Mouse (Mus musculus): Measurements from ENCODE around the gene Lama5.
"Not testable (repeated sequence)": the region's sequence is repeated elsewhere in the genome, so short reads cannot be mapped to it uniquely, and the experiment has no call there.

The Lama5 gene

DNA sequence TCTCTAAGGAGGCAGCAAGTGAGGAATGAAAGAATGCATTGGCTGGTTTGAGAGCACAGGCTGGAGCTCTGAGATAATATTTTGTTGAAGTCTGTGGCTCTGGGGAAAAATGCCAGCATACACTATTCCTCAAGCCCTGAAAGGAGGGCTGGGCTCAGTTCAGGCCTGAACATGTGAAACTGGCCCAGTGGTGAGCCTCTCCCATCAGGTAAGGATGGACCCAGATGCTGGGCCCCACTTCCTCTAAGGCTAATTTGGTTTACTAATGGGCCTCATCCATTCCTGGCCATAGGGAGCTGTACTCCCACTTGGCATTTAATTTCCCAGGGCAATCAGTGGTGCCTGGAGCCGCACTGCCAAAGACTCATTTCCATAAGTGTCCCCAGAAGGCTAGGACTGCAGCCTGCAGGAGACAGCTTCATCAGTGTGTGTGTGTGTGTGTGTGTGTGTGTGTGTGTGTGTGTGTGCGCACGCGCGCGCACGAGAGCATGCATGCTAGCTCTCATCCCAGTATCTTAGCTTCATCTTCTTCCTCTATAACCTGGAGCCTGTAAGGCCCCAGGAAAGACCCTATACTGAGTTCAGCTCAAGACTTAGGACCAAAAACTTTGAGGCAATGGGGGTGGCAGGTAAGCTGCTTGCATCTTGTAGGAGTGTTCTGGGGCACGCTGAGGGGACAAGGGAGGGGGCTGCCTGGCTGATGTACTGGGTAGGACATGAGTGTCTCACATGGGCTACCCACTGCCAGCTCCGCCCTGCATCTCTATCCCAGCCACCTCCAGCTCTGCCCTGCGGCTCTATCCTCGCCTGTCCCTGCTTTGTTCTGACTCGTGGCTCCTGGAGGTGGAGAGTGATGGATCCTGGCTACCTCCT, 20.3 kb downstream of the Lama5 start:
- in situ Hi-C loops (cut with MboI; ENCODE audit: unreplicated experiment in 2 of 2): no loop called here

DNA sequence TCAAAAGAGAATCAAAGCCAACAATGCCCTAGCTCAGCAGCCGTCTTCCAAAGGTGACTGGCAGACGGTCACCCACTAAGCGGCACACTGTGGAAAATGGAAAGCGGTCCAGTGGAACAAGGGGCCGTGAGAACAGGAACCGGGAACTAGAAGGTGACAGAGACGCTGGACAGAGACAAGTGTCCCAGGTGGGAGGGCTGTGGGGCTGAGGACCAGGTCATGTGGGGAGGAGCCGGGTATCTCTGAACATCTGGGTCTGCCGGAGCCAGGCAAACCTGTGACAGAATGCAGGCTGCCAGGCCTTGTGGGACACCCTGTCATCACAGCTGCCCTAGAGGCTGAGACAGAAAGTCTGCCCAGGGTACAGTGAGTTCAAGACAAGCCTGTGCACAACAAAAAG, 21.2 kb downstream of the Lama5 start:
- in situ Hi-C loops (cut with MboI; ENCODE audit: unreplicated experiment in 2 of 2): no loop called here

DNA sequence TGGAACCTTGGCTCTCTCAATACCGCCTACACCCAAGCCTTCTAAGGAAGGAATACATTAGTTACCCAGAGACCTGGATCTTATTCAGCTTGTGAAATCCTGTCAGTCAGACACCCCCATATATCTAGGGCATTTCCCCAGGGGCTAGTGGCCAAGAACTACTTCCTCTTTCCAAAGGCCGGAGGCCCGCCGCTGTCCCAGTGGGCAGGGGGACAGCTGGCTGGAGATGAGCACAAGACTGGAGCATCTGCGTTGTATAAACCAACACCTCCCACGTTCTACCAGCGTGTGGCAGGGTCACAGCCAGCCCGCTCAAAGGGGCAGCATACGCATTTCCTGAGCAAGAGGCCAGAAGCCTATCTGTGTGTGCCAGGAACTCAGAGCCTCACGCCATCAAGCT, 22.9 kb downstream of the Lama5 start:
- in situ Hi-C loops (cut with MboI; ENCODE audit: unreplicated experiment in 2 of 2): no loop called here

DNA sequence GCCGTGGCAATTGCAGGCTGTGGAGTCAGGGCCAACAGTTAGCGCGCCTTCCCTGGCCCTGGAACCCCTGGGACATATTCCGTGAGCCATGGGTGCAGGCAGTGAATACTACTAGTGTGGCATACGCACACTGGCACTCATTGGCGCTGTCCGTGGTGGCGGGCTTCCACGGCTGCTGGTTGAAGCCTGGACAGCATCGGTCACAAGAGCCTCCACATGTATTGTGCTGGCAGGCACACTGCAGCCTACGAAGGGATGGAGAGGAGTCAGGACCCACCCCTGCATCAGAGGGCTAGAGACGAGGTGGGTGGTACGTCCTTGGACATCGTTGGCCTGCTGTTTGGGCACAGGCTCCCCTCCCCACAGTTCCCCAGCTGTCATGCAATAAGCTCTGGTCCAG, 23.4 kb downstream of the Lama5 start:
- in situ Hi-C loops (cut with MboI; ENCODE audit: unreplicated experiment in 2 of 2): no loop called here

DNA sequence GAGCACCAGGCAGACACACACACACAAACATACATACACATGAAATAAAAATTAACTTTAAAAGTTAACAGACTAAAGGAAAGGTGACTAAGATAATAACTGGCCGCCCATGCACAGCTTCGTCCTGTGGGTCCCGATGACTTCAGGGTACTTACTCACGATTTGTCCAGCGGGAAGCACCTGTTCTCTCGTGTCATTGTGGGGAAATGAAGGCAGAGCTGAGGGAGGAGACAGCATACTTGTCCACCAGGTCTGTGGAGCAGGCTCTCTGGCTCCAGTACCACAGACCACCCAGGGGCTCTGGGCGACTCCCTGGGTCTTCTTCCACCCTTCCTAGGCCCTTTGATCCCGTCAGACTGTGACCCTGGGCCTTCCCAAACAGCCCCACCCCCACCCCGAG, 24.4 kb downstream of the Lama5 start:
- in situ Hi-C loops (cut with MboI; ENCODE audit: unreplicated experiment in 2 of 2): no loop called here

DNA sequence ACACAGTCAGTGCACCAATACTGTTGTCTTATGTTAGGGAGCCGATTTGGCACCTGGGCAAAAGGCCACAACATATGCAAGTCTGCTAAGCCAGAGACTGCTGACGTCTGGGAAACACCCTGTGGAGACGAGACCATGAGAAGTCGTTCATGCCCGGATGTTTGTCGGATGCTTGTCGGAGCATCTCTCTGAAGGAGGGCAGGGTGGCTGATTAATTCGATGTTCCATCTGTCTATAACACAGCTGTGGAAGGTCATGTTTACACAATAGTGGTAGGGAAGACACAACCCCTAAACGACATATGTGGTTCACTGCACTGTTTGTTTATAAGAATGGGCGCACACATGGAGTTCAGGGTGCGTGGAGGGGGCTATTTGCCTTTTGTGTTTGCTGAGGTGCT, 25.0 kb downstream of the Lama5 start:
- in situ Hi-C loops (cut with MboI; ENCODE audit: unreplicated experiment in 2 of 2): no loop called here

DNA sequence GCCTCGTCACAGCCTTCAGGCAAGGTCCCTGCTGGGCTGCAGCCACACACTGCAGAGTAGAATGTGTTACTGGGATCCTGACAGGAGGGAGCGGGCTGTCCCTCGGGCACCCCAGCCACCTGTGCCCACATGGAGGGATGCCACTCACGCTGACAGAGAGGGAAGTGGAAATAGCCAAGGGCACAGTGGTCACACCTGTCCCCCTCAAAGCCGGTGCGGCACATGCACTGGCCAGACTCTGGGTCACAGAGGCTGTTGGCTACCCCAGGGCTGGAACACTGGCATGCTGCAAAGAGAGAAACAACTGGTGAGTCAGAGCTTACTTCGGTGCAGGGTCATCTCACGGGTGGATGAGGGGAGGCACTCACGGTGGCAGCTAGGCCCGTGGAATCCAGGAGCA, 26.9 kb downstream of the Lama5 start:
- in situ Hi-C loops (cut with MboI; ENCODE audit: unreplicated experiment in 2 of 2): loop anchor here in 1 of 2 experiments (5.0 kb wide), 1 partner anchor 34 kb away; no protein-coding TSS in a partner anchor

DNA sequence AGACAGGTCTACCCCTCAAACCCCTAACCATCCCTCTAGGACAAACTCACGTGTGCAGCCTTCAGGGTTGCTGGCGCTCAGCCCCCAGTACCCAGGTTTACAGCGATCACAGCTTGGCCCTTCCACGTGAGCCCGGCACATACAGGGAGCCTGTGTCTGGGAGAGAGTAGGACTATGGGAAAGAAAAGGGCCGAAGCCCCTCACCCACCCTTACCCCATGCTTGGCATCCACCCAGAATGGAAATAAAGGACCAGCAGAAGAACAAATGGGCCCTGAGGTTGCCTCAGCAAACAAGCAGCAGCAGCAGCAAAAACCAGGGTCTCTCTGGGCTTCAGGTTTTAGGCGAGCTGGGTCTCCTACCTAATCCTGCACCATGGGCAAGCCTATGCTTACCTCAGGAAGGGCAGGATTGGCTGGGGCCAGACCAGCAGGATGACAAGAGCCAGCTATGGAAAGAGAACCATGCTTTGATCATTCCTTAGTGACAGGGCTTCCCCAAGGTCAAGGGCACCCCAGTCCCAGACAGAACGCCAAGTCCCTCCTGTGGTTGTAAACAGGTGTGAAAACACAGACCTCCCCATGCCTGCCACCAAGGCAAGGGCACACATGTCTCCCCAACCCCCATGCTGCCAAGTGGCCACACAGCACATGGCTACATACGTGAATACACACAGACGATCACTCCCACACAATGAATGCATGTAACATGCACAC, 28.2 kb downstream of the Lama5 start:
- in situ Hi-C loops (cut with MboI; ENCODE audit: unreplicated experiment in 2 of 2): loop anchor here in 1 of 2 experiments (5.0 kb wide), 1 partner anchor 35 kb away; no protein-coding TSS in a partner anchor

DNA sequence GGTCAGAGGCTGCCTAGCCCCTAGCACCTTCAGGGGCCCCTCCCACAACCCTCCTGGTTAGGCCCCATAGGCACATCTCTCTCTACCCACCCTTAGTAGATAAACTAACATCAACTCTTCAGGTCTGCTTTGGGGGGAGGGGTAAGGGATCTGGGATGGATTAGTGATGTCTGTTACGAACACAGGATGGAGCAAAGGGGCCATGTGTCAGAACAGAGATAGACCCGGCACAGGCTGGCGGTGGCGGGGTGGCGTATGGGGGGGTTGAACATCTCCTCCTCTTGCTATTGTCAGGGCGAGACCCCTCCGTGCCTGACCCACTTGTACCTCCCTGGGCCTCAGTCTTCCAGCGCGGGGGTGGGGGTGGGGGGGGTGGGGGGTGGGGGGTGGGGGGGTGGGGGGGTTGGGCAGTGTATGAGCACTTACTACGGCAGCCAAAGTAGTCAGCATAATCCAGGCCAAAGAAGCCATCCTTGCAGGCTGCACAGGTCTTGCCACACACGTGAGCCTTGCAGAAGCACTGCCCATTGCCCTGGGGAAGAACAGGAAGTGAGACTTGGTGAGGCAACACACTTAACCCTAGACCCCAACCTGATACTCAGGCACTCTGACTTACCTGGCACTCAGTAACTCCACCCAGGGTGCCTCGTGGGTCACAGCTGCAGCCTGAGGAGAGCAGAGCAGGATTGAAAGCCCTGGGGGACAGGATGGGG, 28.9 kb downstream of the Lama5 start:
- in situ Hi-C loops (cut with MboI; ENCODE audit: unreplicated experiment in 2 of 2): loop anchor here in 1 of 2 experiments (5.0 kb wide), 1 partner anchor 36 kb away; no protein-coding TSS in a partner anchor

DNA sequence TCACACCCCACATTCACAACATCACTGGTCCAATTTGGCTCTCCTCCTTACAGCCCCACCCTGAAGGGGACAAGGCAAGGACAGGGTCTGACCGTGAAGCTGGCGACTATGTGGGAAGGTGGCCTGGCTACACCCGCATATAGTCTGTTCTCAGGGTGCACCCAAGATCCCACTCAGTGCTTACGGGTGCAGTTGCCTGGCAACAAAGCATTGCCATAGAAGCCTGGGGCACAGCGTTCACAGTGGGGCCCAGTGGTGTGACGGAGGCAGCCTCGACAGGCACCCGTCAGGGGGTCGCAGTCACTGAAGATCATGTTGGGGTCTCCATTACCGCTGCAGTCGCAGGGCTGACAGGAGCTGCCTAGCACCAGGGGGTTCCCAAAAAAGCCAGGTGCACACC, 38.3 kb downstream of the Lama5 start:
- in situ Hi-C loops (cut with MboI; ENCODE audit: unreplicated experiment in 2 of 2): loop anchor here (10.0 kb wide), 1 partner anchor 157 kb away; no protein-coding TSS in a partner anchor

DNA sequence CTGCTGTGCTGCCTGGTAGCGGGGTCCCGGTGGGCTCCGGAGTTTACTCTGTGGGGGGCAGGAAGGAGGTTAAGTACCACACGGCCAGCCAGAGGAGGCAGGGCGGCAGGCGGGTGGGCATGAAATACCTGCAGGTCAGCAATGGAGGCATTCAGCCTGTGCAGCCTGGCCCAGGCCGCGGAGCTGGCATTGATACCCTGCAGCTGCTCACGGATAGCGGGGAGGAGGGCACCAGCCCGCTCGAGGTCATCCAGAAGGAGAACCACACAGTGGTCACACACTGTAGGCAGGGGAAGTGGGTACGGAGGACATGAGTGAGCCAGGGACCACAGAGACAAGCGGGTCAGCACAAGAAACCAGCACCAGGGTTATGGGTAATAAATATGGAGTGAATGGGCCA, 40.0 kb downstream of the Lama5 start:
- in situ Hi-C loops (cut with MboI; ENCODE audit: unreplicated experiment in 2 of 2): loop anchor here (10.0 kb wide), 1 partner anchor 159 kb away; no protein-coding TSS in a partner anchor

DNA sequence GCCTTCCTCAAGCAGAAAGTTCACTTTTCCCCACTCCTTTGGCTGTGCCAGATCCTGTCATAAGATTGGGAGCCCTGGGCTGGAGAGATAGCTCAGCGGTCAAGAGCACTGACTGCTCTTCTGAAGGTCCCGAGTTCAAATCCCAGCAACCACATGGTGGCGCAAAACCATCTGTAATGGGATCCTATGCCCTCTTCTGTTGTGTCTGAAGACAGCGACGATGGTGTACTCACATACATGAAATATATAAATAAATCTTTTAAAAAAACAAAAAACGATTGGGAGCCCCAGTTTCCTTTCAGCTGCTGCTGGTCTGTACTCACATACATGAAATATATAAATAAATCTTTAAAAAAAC, 40.9 kb downstream of the Lama5 start:
- in situ Hi-C loops (cut with MboI; ENCODE audit: unreplicated experiment in 2 of 2): loop anchor here (5.0 to 10.0 kb wide), 2 partner anchors 68 to 160 kb away; no protein-coding TSS in a partner anchor

DNA sequence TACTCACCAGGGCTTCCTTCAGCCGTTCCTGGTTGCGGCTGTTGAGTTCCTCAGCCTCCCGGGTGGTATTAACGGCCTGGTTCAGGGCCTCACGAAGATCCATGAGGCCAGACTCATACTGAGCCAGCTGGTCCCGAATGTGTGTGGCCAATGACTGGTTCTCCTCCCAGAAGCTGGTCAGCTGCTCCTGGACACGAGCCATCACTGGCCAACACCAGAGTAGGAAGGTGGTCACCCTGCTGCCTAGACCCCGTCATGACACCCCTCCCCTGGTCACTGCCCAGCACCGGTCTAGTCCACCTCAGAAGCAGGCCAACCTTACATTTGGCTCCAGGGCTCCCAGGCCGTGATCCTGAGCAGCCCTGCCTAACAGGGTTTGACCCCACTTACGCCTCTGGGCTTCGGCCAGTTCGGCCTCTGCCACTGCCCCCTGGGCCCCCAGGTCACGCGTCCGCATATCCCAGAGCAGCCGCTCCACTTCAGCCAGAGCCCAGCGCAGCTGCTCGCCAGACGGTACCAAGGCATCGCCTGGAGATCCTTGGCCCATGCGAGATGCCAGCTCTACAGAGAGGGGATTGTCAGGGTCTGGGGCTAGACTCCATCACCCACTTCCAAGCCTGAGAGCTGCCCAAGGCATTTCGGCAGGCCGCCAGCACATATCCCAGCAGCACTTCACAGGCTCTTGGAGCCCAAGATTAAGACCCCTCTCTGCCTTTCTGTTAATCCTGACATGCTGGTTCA, 41.5 kb downstream of the Lama5 start:
- in situ Hi-C loops (cut with MboI; ENCODE audit: unreplicated experiment in 2 of 2): loop anchor here (5.0 to 10.0 kb wide), 2 partner anchors 68 to 161 kb away; no protein-coding TSS in a partner anchor

DNA sequence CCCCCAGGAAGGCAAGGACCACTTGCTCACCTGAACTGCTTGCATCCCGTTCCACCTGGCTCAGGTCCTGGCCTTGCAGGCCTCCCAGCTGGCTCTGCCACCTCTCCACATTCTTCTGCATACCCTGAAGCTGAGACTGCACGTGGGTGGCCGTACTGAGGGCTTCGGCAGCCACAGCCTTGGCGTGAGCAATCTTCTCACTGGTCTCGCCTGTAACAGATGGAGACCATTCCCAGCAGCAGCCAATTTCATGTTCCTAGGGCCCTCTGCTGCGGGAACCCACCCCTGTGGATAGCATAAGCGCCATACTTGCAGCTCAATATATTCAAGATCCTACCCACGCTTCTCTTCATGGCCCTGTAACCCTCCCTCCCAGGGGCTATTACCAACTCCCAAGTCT, 44.1 kb downstream of the Lama5 start:
- in situ Hi-C loops (cut with MboI; ENCODE audit: unreplicated experiment in 2 of 2): loop anchor here (5.0 to 10.0 kb wide), 2 partner anchors 71 to 163 kb away; no protein-coding TSS in a partner anchor

DNA sequence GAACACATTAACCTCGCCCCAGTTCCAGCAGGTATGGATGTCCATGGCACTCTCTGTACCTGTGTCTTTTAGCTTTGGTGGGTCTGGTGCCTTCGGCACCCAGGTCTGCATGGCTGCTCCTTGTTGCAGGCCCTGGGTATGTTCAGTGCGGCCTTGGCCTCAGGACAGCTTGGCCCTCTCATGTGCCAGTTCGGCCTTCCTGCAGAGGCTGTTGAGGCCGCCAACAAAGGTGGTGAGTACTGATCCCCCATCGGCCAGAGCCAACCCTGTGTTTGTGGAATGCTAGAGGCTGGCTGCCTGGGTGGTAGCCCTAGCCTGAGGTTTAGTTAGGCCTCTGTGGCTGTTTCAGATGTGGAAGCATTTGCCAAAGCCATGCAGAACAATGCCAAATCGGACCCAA, 49.9 kb downstream of the Lama5 start:
- in situ Hi-C loops (cut with MboI; ENCODE audit: unreplicated experiment in 2 of 2): no loop called here

DNA sequence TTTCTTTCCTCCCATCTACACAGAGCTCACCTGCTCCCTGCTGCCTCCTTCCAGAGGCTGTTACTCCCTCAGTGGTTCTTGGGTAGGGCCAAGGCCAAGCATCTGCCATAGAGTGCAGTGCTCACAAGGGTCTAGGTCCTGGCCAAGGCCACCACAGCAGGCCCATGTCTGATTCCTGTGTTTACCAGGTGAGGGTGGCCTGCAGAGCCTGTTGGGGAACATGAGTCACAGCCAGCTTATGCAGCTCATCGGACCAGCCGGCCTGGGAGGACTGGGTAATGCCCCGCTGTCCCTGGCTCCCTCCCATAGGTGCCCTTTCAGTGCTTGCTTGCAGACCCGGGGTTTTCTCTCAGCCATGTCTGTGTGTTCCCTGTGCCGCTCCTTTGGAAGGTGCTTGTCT, 51.5 kb downstream of the Lama5 start:
- in situ Hi-C loops (cut with MboI; ENCODE audit: unreplicated experiment in 2 of 2): no loop called here

DNA sequence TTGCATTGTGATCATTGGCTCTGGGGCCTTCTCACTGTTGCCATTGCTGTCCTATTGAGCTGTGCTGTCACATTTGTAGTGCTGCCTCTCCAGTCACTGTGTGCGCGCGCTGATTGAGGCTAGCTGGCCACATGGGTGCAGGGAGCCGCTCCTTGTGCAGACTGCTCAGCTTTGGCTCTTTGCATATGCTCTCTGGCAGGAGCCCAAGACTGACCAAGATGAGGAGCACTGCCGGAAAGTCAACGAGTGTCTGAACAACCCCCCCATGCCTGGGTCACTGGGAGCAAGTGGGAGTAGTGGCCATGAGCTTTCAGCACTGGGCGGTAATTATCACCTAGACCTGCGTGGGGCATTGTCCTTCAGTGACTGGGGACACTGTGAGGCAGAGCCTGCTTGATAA, 51.9 kb downstream of the Lama5 start:
- in situ Hi-C loops (cut with MboI; ENCODE audit: unreplicated experiment in 2 of 2): not testable (repeated sequence)

DNA sequence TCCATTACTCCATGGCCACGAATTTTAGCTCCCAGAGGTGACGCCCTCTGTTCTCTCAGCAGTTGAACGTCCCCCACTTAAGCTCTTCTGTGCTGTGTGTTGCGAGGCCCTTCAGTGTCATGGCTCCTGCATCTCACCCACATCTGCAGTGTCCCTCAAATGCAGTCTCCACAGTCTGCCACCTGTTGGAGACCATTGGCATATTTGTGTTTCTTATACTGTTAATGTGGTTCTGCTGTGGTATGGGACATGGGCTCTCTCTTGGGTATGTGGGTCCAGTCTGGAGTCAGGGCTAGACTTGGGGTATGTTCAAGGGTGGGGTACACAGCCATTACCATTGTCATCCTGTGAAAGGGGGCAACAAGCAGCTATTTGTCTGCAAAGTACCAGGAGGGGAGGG, 52.5 kb downstream of the Lama5 start:
- in situ Hi-C loops (cut with MboI; ENCODE audit: unreplicated experiment in 2 of 2): no loop called here

DNA sequence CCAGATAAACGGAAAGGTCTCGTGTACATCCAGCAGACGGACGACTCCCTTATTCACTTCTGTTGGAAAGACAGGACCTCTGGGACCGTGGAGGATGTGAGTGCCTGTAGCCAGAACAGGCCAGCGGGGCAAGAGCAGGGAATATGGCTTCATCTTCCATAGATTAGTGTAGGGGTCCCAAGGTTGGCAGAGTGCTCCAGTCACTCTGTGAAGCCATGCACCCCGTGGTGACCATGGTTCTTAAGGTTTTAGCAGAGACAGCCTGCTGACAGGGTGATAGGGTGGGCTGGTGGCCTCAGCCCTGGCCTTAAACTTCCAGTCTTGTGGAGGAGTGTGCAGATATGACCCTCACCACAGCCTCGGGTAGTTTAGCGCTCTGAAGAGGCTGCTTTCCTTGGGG, 53.5 kb downstream of the Lama5 start:
- in situ Hi-C loops (cut with MboI; ENCODE audit: unreplicated experiment in 2 of 2): no loop called here

DNA sequence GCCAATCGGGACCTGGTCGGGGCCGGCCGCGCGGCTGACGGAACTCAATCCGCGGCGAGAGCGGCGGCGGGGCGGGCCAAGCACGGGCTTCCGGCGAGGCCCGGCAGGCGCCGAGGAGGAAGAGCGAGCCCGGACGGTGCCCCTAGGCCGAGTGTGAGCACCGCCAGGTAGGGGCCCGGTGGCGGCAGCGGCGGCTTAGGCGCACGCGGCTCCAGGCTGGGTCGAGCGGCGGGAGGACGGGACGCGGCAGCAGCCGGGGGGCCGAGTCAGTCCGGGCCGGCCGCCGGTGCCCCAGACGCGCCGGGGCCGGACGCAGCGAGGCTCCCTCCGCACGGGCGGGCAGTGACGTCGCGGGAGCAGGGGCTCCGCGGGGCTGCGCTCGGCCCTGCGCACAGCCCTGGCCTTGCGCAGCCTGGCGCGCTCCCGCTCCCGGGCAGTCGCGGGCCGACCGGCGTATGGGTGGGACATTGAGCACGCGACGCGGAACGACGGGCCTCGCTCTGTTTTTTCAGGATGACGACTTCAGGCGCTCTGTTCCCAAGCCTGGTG, 54.1 kb downstream of the Lama5 start:
- in situ Hi-C loops (cut with MboI; ENCODE audit: unreplicated experiment in 2 of 2): no loop called here
